Mouse (Mus musculus) G1E (cell line): Measurements from ENCODE around the gene Adgrg1.

ENCODE experiments used
- CTCF ChIP-seq: IDR thresholded peaks from 2 replicates; pipeline ENCODE4 v1.5.1; 2012; ENCODE audit warnings: low read depth, low read length, inconsistent platforms, mixed read lengths
- GATA1 ChIP-seq: IDR thresholded peaks from 2 replicates; pipeline ENCODE4 v1.6.1; 2012; ENCODE audit warnings: borderline replicate concordance, low read length, inconsistent platforms, mixed read lengths
- TAL1 ChIP-seq: conservative IDR thresholded peaks from 2 replicates; pipeline ENCODE4 v1.6.1; 2012; ENCODE audit warnings: low read depth, low read length, inconsistent platforms, mixed read lengths

DNA sequence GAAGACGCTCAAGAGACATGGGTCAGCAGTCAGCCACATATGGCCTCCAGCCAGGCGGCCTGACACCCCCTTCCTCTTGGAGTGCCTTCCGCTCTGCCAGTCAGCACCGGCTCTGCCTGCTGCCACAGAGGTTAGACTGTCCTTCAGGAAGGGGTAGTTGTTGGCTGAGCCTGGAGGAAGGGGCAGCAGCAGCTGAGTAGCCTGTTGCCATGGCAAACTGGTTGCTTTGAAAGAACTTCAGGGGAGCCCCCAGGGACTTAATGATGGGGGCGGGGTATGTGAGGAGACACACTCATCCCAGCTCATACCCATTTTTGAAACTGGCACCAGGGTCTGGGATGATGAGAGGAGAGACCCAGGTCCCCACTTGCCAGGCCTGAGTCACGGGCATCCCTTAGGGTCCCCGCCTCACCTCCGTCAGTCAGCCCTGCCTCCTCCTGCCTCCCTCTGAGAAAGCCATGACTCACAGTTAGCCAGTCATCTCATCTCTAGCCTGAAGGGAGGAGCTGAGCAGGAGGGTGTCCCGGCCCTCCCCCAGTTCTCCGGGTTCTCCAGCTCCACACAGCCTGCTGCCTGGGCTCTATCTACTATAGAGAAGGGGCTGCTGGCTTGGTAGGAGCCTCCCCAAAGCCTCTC is 9.4 kb downstream of the Adgrg1 start:
- TF ChIP-seq GATA1 (no peak), CTCF (no peak), TAL1 (no peak)
